Mouse (Mus musculus) MEL (cell line): Measurements from ENCODE around the gene Pdpr. TPM values are rescaled to one million over a fixed set of nuclear protein-coding genes. Genes with fewer than 3 reads are reported as not detected.
"Not testable (repeated sequence)": the region's sequence is repeated elsewhere in the genome, so short reads cannot be mapped to it uniquely, and the experiment has no call there.

Source experiments
- DNase-seq: peaks from one replicate; pipeline ENCODE4 v3.0.0; 2011; ENCODE audit warnings: low read depth, low spot score
- H3K27ac ChIP-seq: 2 replicates; pipeline ENCODE4 v1.5.1; 2012; ENCODE audit warnings: low read depth, mild to moderate bottlenecking, control low read depth, low read length, moderate library complexity; ENCODE audit not compliant: control insufficient read depth
- H3K27me3 ChIP-seq, 2 experiments: fragments of 150-350 bp in 1 of 2; sonication (generic) in 1 of 2; 2 replicates each; pipeline ENCODE4 v1.6.1; 2012; ENCODE audit warnings: low read length in 2 of 2, mild to moderate bottlenecking in 2 of 2, improper control_type of control experiment in 1 of 2, moderate library complexity in 1 of 2; ENCODE audit not compliant: insufficient read depth in 2 of 2, control insufficient read depth in 1 of 2
- H3K36me3 ChIP-seq, 2 experiments: 2 replicates each; pipeline ENCODE4 v1.6.1; 2012 to 2014; ENCODE audit warnings: low read length in 2 of 2, improper control_type of control experiment in 1 of 2, inconsistent platforms in 1 of 2, mild to moderate bottlenecking in 1 of 2; ENCODE audit not compliant: insufficient read depth in 2 of 2, control insufficient read depth in 1 of 2
- H3K4me1 ChIP-seq, 2 experiments: fragments of 150-350 bp in 1 of 2; sonication (generic) in 1 of 2; 2 replicates each; pipeline ENCODE4 v1.6.1; 2012; ENCODE audit warnings: low read length in 2 of 2, improper control_type of control experiment in 1 of 2, mild to moderate bottlenecking in 1 of 2; ENCODE audit not compliant: insufficient read depth in 2 of 2, control insufficient read depth in 1 of 2
- H3K4me3 ChIP-seq, 2 experiments: fragments of 150-350 bp in 1 of 2; sonication (generic) in 1 of 2; 2 replicates each; pipeline ENCODE4 v1.5.1; 2012; ENCODE audit warnings: low read depth in 2 of 2, low read length in 2 of 2, mild to moderate bottlenecking in 2 of 2, moderate library complexity in 2 of 2, control low read depth in 1 of 2, improper control_type of control experiment in 1 of 2; ENCODE audit not compliant: control insufficient read depth in 1 of 2, insufficient read depth in 1 of 2
- H3K79me2 ChIP-seq: 2 replicates; pipeline ENCODE4 v1.6.1; 2012; ENCODE audit warnings: mild to moderate bottlenecking, low read length, moderate library complexity; ENCODE audit not compliant: control insufficient read depth, poor library complexity, insufficient read depth
- H3K9ac ChIP-seq: 2 replicates; pipeline ENCODE4 v1.6.1; 2012; ENCODE audit warnings: low read depth, mild to moderate bottlenecking, control low read depth, low read length, moderate library complexity; ENCODE audit not compliant: control insufficient read depth, poor library complexity, severe bottlenecking
- H3K9me3 ChIP-seq: fragments of 150-350 bp; sonication (generic); replicated peaks from 2 replicates; pipeline ENCODE4 v1.6.1; 2012; ENCODE audit warnings: mild to moderate bottlenecking, low read length, improper control_type of control experiment, moderate library complexity; ENCODE audit not compliant: insufficient read depth
- CTCF ChIP-seq, 3 experiments: IDR thresholded peaks in 2 of 3; conservative IDR thresholded peaks in 1 of 3; 2 replicates each; pipeline ENCODE4 v1.5.1; 2011 to 2012; ENCODE audit warnings: low read length in 3 of 3, low read depth in 2 of 3, mild to moderate bottlenecking in 2 of 3, improper control_type of control experiment in 1 of 3, inconsistent platforms in 1 of 3, mixed read lengths in 1 of 3, moderate library complexity in 1 of 3; ENCODE audit not compliant: control insufficient read depth in 1 of 3, insufficient read depth in 1 of 3, poor library complexity in 1 of 3, severe bottlenecking in 1 of 3
- E2F4 ChIP-seq: IDR thresholded peaks from 2 replicates; pipeline ENCODE4 v1.6.1; 2011; ENCODE audit warnings: low read depth, low read length, improper control_type of control experiment, borderline replicate concordance
- HCFC1 ChIP-seq: IDR thresholded peaks from 2 replicates; pipeline ENCODE4 v1.6.1; 2012; ENCODE audit warnings: low read depth, mild to moderate bottlenecking, inconsistent platforms, low read length, improper control_type of control experiment, moderate library complexity
- JUND ChIP-seq: IDR thresholded peaks from 2 replicates; pipeline ENCODE4 v1.6.1; 2011; ENCODE audit warnings: low read depth, mild to moderate bottlenecking, improper control_type of control experiment, low read length
- MYC ChIP-seq: IDR thresholded peaks from 2 replicates; pipeline ENCODE4 v1.6.1; 2011; ENCODE audit warnings: low read depth, mild to moderate bottlenecking, low read length, improper control_type of control experiment, moderate library complexity
- RAD21 ChIP-seq: IDR thresholded peaks from 2 replicates; pipeline ENCODE4 v1.6.1; 2011; ENCODE audit warnings: mild to moderate bottlenecking, low read depth, low read length, improper control_type of control experiment
- RCOR1 ChIP-seq: IDR thresholded peaks from 2 replicates; pipeline ENCODE4 v1.6.1; 2012; ENCODE audit warnings: low read depth, mild to moderate bottlenecking, inconsistent platforms, low read length, improper control_type of control experiment
- SMC3 ChIP-seq: IDR thresholded peaks from 2 replicates; pipeline ENCODE4 v1.6.1; 2011; ENCODE audit warnings: low read depth, low read length, improper control_type of control experiment
- TAL1 ChIP-seq: IDR thresholded peaks from 2 replicates; pipeline ENCODE4 v1.6.1; 2012; ENCODE audit warnings: mild to moderate bottlenecking, inconsistent platforms, low read length, moderate library complexity, mixed read lengths
- TBP ChIP-seq: IDR thresholded peaks from 2 replicates; pipeline ENCODE4 v1.8.0; 2011; ENCODE audit warnings: low read depth, low read length, improper control_type of control experiment
- UBTF ChIP-seq: IDR thresholded peaks from 2 replicates; pipeline ENCODE4 v1.6.1; 2012; ENCODE audit warnings: low read depth, mild to moderate bottlenecking, inconsistent platforms, low read length, improper control_type of control experiment, moderate library complexity, borderline replicate concordance; ENCODE audit not compliant: insufficient read depth
- ZC3H11A ChIP-seq: IDR thresholded peaks from 2 replicates; pipeline ENCODE4 v1.6.1; 2012; ENCODE audit warnings: low read depth, mild to moderate bottlenecking, inconsistent platforms, low read length, improper control_type of control experiment
- polyA plus RNA-seq, 2 experiments: library from polyadenylated mRNA; stranded (reverse) in 1 of 2; unstranded in 1 of 2; fragments of >175 nt in 1 of 2; fragments of >200 nt in 1 of 2; gene quantifications; 2 replicates each; pipeline versions ENCODE4 v1.2.1 to v1.2.4; 2012; ENCODE audit warnings: low replicate concordance in 2 of 2, low read depth in 1 of 2; ENCODE audit not compliant: insufficient read length in 2 of 2, insufficient read depth in 1 of 2, missing spikeins in 1 of 2
- total RNA-seq: library from RNA; depleted of rRNA; stranded (reverse); fragments of 300-350 nt; gene quantifications from 2 replicates; pipeline ENCODE4 v1.2.3, GENCODE M21; 2012

Gene Pdpr
- total and polyA plus RNA-seq, 3 experiments, result 13.4 to 13.5 TPM; not detected in 1

GRCm38 (mm10) chr8:111079861-111080271 is 14.6 kb upstream of the Pdpr start:
- no peaks in the 10 kb centered on the region for H3K36me3 ChIP-seq
- H3K4me1 ChIP-seq, result no peaks in the 10 kb centered on the region
- no peak overlapping the region for H3K27ac ChIP-seq
- TF ChIP-seq JUND (no peak), ZC3H11A (peak; percentile 67), SMC3 (peak; percentile 56), RAD21 (peak; percentile 65), CTCF (IDR thresholded peaks at IDR 0.05 in 2 of 3, conservative IDR thresholded peaks at IDR 0.05 in 1 of 3; ENCODE audit: control insufficient read depth in 1 of 3, insufficient read depth in 1 of 3, low read depth in 2 of 3, low read length in 3 of 3, poor library complexity in 1 of 3, severe bottlenecking in 1 of 3) (peak; percentile 23 to 55 (median 39); a peak in 5 of 6 replicates)
- no peaks in the 10 kb centered on the region for H3K9me3 ChIP-seq
- no peak overlapping the region for H3K4me3 ChIP-seq
- H3K9ac ChIP-seq, result no peak overlapping the region
- H3K79me2 ChIP-seq, result no peaks in the 10 kb centered on the region
- 0 out of 4 replicates have a peak, but pooled peaks cover 0 to 2% of the 10 kb centered on the region in 2 experiments for H3K27me3 ChIP-seq
- DNase-seq, result peak; percentile 38

DNA sequence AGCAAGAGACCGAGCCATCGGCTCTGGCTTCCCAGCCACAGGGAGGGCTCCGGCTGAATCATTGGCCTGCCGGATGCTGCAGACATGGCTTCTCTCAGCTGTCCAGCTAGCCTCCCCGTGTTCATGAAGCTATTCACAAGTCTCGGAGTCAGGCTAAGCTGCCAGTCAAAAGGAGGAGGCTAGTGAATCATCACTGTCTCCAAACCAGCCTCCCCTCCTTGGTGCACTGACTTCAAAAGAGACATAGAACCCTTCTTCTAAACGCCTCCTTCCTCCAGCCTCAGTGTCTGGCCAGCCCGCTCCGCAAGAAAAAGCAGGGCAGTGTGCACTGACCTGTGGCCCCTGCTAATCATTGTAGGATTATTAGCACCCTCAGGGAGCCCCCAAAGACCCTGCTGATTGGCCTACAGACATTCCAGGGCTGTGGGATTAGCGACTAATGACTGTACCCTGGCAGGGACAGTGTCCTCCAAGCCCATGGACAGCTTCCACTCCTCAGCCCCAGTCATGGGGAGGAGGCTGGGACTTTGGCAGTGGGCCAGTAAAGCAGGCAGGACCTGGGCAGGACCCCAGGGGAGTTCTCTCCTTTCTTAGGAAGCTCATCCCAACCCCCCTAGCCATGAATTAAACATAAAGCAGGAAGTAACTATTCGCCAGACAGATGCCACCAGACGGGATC is 12.7 kb upstream of the Pdpr start:
- H3K27me3 ChIP-seq, result 0 out of 4 replicates have a peak, but pooled peaks cover 0 to 2% of the 10 kb centered on the region in 2 experiments
- no peak for DNase-seq
- H3K79me2 ChIP-seq, result no peaks in the 10 kb centered on the region
- H3K27ac ChIP-seq, result no peak overlapping the region
- no peaks in the 10 kb centered on the region for H3K9me3 ChIP-seq
- TF ChIP-seq E2F4 (no peak), RCOR1 (no peak), MYC (no peak), HCFC1 (no peak), UBTF (no peak), TAL1 (no peak)
- no peaks in the 10 kb centered on the region for H3K36me3 ChIP-seq
- H3K9ac ChIP-seq, result no peak overlapping the region
- no peaks in the 10 kb centered on the region for H3K4me1 ChIP-seq
- H3K4me3 ChIP-seq, result no peak overlapping the region

DNA sequence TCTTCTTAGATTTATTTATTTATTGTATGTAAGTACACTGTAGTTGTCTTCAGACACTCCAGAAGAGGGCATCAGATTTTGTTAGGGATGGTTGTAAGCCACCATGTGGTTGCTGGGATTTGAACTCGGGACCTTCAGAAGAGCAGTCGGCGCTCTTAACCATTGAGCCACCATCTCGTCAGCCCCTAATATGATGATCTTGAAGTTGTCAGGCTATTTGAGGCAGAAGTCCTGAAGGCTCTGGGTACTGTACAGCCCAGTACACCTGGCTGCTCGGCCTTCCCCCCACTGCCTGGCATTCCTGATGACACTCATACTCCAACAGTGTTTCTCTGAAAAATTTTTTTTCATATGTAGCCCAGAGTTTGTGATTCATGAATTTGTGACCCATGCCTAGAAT is 10.5 kb upstream of the Pdpr start:
- not testable (repeated sequence) for H3K79me2 ChIP-seq, H3K9me3 ChIP-seq, H3K36me3 ChIP-seq, H3K4me3 ChIP-seq, H3K27me3 ChIP-seq, H3K27ac ChIP-seq, H3K4me1 ChIP-seq, H3K9ac ChIP-seq, DNase-seq
- TF ChIP-seq TBP, result peak; percentile 75
